ENCODE assay signal across 9 mouse cellular contexts in genomic region chr7:68233619-68234223, GRCm38 (mm10). TPM values are rescaled to one million over a fixed set of nuclear protein-coding genes. Genes with fewer than 3 reads are reported as not detected.
DNase-seq lines count a peak whose midpoint lies in the region; ATAC-seq lines count a peak whose summit lies in the region.
"Had no signal": no experiment of that assay in that cellular context is flagged by ENCODE, and none has a peak within 500 bp of the region (broad histone marks: within the 10 kb centered on the region; RNA-seq: fewer than 3 reads in every experiment).

No protein-coding gene starts in this region.

- peaks cover 3% of the 10 kb centered on the region; the same call in 1 of the 2 replicates for H3K4me1 ChIP-seq in neural tube, embryonic 15.5 days
- no peaks in the 10 kb centered on the region for H3K4me1 ChIP-seq in neural tube, embryonic 11.5 days (ENCODE audit: control insufficient read depth, insufficient read depth, low read length)

- H3K4me3 ChIP-seq in neural tube, embryonic 15.5 days (replicated peaks) = no peak overlapping the region
- no peak overlapping the region for H3K4me3 ChIP-seq in neural tube, embryonic 11.5 days (ENCODE audit: low read depth, low read length)

- H3K27me3 ChIP-seq in neural tube, embryonic 15.5 days (replicated peaks) = no peaks in the 10 kb centered on the region
- H3K27me3 ChIP-seq in neural tube, embryonic 11.5 days (ENCODE audit: control insufficient read depth, insufficient read depth, low read length) = no peaks in the 10 kb centered on the region
- H3K27me3 ChIP-seq: Patski had no signal

- peaks cover 7% of the 10 kb centered on the region; the same call in 1 of the 2 replicates for H3K36me3 ChIP-seq in neural tube, embryonic 15.5 days
- H3K36me3 ChIP-seq in neural tube, embryonic 11.5 days (ENCODE audit: control insufficient read depth, insufficient read depth, low read length) = no peaks in the 10 kb centered on the region

- intact Hi-C loops in left cerebral cortex, postnatal 25 days (cut with DNase I) = no loop called here

- WGBS in neural tube, embryonic 15.5 days = 41% methylated on average over 13 of the region's 13 CpGs
- 44% methylated on average over 13 of the region's 13 CpGs for WGBS in neural tube, embryonic 11.5 days

- no peak overlapping the region for H3K4me2 ChIP-seq in neural tube, embryonic 15.5 days
- no peak overlapping the region for H3K4me2 ChIP-seq in neural tube, embryonic 11.5 days (ENCODE audit: low read depth)

- no peak overlapping the region for H3K9ac ChIP-seq in neural tube, embryonic 15.5 days (replicated peaks)
- no peak overlapping the region for H3K9ac ChIP-seq in neural tube, embryonic 11.5 days (ENCODE audit: low read length)

- peak; percentile 54 for DNase-seq in neural tube, embryonic 10.5 days (ENCODE audit: extremely low spot score, low spot score)
- DNase-seq in heart, adult 9 months (ENCODE audit: low spot score in 2 of 2) = peak; percentile 24 to 31
- peak; percentile 87 for DNase-seq in kidney, postnatal 10 days
- DNase-seq in neural tube, embryonic 11.5 days (ENCODE audit: low spot score) = peak; percentile 53
- DNase-seq in left cerebral cortex, postnatal 25 days (ENCODE audit: low spot score in 2 of 2) = no peak
- no peak for DNase-seq in layer of hippocampus, adult 8-10 months (ENCODE audit: low spot score in 2 of 2)

- ATAC-seq in neural tube, embryonic 15.5 days (ENCODE audit: low FRiP score) = no peak
- ATAC-seq in neural tube, embryonic 11.5 days (ENCODE audit: insufficient read depth, low FRiP score, low TSS enrichment) = no peak
- no peak for ATAC-seq in megakaryocyte, adult 5-6 weeks (ENCODE audit: poor library complexity, severe bottlenecking)
- ATAC-seq: Patski had no signal

- H3K9me3 ChIP-seq in neural tube, embryonic 15.5 days (replicated peaks) = no peaks in the 10 kb centered on the region
- H3K9me3 ChIP-seq in neural tube, embryonic 11.5 days (ENCODE audit: control insufficient read depth, low read length) = no peaks in the 10 kb centered on the region

- H3K27ac ChIP-seq in neural tube, embryonic 15.5 days (replicated peaks) = no peak overlapping the region
- no peak overlapping the region for H3K27ac ChIP-seq in neural tube, embryonic 11.5 days (ENCODE audit: low read depth, low read length)

RNA-seq across cellular contexts. Expression of gene Pgpep1l, which starts 30.3 kb away (rescaled TPM):
- 0.66 TPM in 1 of 2 replicates, not detected in the other for polyA plus RNA-seq in neural tube, embryonic 15.5 days (2015; fragmentation: Nextera tagmentation; extraction: Ambion mirVana)
- not detected in 2 replicates for polyA plus RNA-seq in neural tube, embryonic 11.5 days (2014; fragmentation: Nextera tagmentation; extraction: Ambion mirVana)
- total RNA-seq in left cerebral cortex, postnatal 25 days (2021) = 1 to 10 TPM in 1 of 2 experiments, under 1 TPM in 1; 0.82 to 1.6 TPM
- not detected in 2 replicates for total RNA-seq in megakaryocyte, adult 5-6 weeks (2015)
- not detected in 2 replicates for total RNA-seq in megakaryocyte, adult 5-6 weeks (2017)
- 1 to 10 TPM; 2.7 to 5.4 (median 3.6) TPM for total RNA-seq in layer of hippocampus, adult 8-10 months (2022)
- polyA plus RNA-seq: Patski had no signal

RNA-seq across cellular contexts. Expression of gene Fam169b, which starts 39.9 kb away (rescaled TPM):
- polyA plus RNA-seq in neural tube, embryonic 15.5 days (2015; fragmentation: Nextera tagmentation; extraction: Ambion mirVana) = 0.14 and 14.9 TPM in 2 replicates
- polyA plus RNA-seq in neural tube, embryonic 11.5 days (2014; fragmentation: Nextera tagmentation; extraction: Ambion mirVana) = 0.42 and 0.70 TPM in 2 replicates
- 1 to 10 TPM; 1.8 to 2.2 TPM for total RNA-seq in left cerebral cortex, postnatal 25 days (2021)
- 0.18 and 0.98 TPM in 2 replicates for total RNA-seq in megakaryocyte, adult 5-6 weeks (2015)
- 0.04 and 0.61 TPM in 2 replicates for total RNA-seq in megakaryocyte, adult 5-6 weeks (2017)
- 1 to 10 TPM in 2 of 4 experiments, under 1 TPM in 2; 0.36 to 1.3 (median 0.81) TPM for total RNA-seq in layer of hippocampus, adult 8-10 months (2022)

Comparison
In these comparisons a context has a peak if more than half of its experiments do, and no peak if none do; other contexts are left out.
1. DNase-seq: peak in neural tube, embryonic 10.5 days (single experiment), heart, adult 9 months (2 of 2), kidney, postnatal 10 days (single experiment) and neural tube, embryonic 11.5 days (single experiment); none in left cerebral cortex, postnatal 25 days (0 of 2) and layer of hippocampus, adult 8-10 months (0 of 2).